Mouse (Mus musculus) midbrain, embryonic 12.5 days (tissue): ENCODE results near the gene Gm15091. TPM values are rescaled to one million over a fixed set of nuclear protein-coding genes. Genes with fewer than 3 reads are reported as not detected.
"Not testable (repeated sequence)": the region's sequence is repeated elsewhere in the genome, so short reads cannot be mapped to it uniquely, and the experiment has no call there.

Source experiments
- ATAC-seq: fragments of 200-750 bp; cut with Nextera tagmentation; 2 replicates; pipeline ENCODE4 v1.8.0; 2017; ENCODE audit warnings: low read depth, moderate TSS enrichment, moderate library complexity; ENCODE audit not compliant: low FRiP score
- H3K27ac ChIP-seq: fragments of 300-500 bp; sonication (generic); replicated peaks from 2 replicates; pipeline ENCODE4 v1.5.1; 2016; ENCODE audit warnings: mild to moderate bottlenecking
- H3K27me3 ChIP-seq: fragments of 300-500 bp; sonication (generic); 2 replicates; pipeline ENCODE4 v1.6.1; 2016; ENCODE audit warnings: mild to moderate bottlenecking
- H3K36me3 ChIP-seq: fragments of 300-500 bp; sonication (generic); 2 replicates; pipeline ENCODE4 v1.6.1; 2016
- H3K4me1 ChIP-seq: fragments of 300-500 bp; sonication (generic); 2 replicates; pipeline ENCODE4 v1.6.1; 2016
- H3K4me2 ChIP-seq: fragments of 300-500 bp; sonication (generic); replicated peaks from 2 replicates; pipeline ENCODE4 v1.6.1; 2016; ENCODE audit warnings: mild to moderate bottlenecking, moderate library complexity
- H3K4me3 ChIP-seq: fragments of 300-500 bp; sonication (generic); 2 replicates; pipeline ENCODE4 v1.5.1; 2016; ENCODE audit warnings: mild to moderate bottlenecking
- H3K9ac ChIP-seq: fragments of 300-500 bp; sonication (generic); replicated peaks from 2 replicates; pipeline ENCODE4 v1.6.1; 2016; ENCODE audit warnings: mild to moderate bottlenecking, moderate library complexity
- H3K9me3 ChIP-seq: fragments of 300-500 bp; sonication (generic); 2 replicates; pipeline ENCODE4 v1.6.1; 2016; ENCODE audit warnings: mild to moderate bottlenecking
- WGBS: fragments of 180-500 bp; shearing (Covaris S2); methylation state at CpG from one replicate; pipeline ENCODE4 v1.1.7; 2016; 5-methylcytosine and 5-hydroxymethylcytosine counted together
- polyA plus RNA-seq: library from polyadenylated mRNA; unstranded; fragments of >200 nt; fragmentation: Nextera tagmentation; extraction: Ambion mirVana; gene quantifications from 2 replicates; pipeline ENCODE4 v1.2.1, GENCODE M21; 2016

Gm15091 gene
- polyA plus RNA-seq: not detected in 2 replicates

DNA sequence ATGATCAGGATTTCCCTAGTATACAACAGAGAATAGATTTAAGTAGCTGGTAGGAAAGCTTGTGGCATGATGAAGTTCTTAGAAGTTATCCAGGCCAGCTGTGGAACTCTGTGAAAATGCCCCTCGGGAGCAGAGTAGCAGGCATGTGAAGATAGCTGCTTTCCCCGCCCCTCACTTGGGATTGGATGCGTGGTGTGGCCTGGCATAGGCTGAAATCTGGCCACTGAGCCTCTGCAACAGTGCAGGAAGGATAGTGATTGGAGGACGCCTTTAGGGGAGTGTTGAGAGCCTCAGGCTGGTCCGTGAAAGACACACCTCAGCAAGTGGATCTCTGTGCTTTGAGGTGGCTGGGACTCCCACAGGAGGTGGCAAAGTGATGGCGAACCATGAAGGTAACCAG lies at the start of gene Gm15091:
TSS of gene Gm15091 (plus strand) at position 301 of the 400 bp plus-strand sequence.
- 82% methylated on average over 5 of the region's 6 CpGs for WGBS

More for the DNA sequence above, at the start of gene Gm15091:
- H3K36me3 ChIP-seq, H3K4me1 ChIP-seq, ATAC-seq, H3K4me2 ChIP-seq, H3K27me3 ChIP-seq, H3K9ac ChIP-seq, H3K4me3 ChIP-seq, H3K9me3 ChIP-seq, H3K27ac ChIP-seq: not testable (repeated sequence)

Other genes with a start within 250 kb of the Gm15091 start
- not detected in 2 replicates for gene Gm15097, start 157.2 kb upstream of the Gm15091 start, polyA plus RNA-seq